Mouse (Mus musculus) inflammation-experienced regulatory T-cells, adult 6 months (primary cell): ENCODE data around the gene Kat2a. TPM values are rescaled to one million over a fixed set of nuclear protein-coding genes. Genes with fewer than 3 reads are reported as not detected.

Source experiments
- ATAC-seq: one replicate; pipeline ENCODE4 v1.8.0; 2017
- polyA plus RNA-seq, 3 experiments: library from polyadenylated mRNA; unstranded; fragments of 100-300 nt; shearing (Covaris generic); gene quantifications; one replicate each; pipeline ENCODE4 v1.2.1; 2017

Gene Kat2a
- 10 to 100 TPM in 2 of 3 experiments, 1 to 10 TPM in 1; 7.0 to 12.4 (median 12.4) TPM for polyA plus RNA-seq

GRCm38 (mm10) chr11:100711783-100712615, at the start of gene Kat2a:
Gene Kat2a, minus strand, starts transcription at chr11:100712465.
- ATAC-seq, result peak; percentile 53

DNA sequence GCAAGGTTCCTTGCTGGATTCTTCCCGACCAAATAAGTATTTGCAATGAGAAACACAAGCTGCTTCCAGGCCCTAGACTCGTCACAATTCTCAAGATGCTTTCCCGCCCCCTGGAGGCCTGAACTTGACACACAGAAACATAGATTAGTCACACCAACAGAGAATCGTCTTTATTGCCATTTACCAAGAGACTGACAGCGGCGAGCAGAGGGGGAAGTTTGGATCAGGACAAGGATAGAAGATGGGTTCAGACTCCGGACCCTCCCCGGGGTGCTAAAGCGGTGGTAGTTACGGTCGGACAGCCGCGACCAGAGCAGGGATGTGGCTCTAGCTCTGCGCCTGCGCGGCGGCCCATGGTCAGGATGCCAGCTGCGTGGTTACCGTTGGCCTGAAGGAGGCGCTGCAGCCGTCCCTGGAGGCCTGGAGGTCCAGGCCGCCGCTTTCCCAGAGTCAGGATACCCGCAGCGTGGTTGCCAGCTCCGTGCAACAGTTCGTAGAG, 49.3 kb upstream of the Kat2a start:
- ATAC-seq, result peak; percentile 69

DNA sequence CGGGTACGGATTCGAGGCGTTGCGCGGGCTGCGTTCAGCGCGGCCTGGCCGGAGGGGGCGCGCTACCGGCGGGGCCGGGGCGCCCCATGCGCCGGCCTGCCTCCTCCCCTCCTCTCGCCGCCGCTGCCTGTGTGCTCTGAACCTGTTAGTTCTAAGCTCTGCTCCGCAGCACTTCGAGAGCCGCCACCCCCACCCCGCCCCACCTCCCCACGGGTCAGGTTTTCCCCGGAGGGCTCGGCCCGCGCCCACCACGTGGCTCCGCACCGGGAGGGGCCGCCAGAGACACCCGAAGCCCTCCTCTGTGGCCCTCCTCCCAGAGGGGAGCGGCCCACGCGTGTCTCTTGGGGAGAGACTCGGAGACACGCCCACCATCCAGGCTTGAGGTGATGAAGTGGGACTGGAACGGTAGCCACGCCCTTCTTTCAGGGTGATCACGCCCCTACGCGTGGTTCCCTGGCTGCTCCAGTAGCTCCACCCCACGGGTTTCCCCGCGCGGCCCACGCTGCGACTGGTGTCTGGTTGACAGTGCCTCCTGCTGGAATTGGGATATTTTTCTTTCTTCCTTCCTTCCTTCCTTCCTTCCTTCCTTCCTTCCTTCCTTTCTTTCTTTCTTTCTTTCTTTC, 47.5 kb upstream of the Kat2a start, which contains the start of gene Kcnh4:
Gene Kcnh4 (minus strand): TSS at position 332 of the 623 bp plus-strand sequence.
- peak; percentile 78 for ATAC-seq

DNA sequence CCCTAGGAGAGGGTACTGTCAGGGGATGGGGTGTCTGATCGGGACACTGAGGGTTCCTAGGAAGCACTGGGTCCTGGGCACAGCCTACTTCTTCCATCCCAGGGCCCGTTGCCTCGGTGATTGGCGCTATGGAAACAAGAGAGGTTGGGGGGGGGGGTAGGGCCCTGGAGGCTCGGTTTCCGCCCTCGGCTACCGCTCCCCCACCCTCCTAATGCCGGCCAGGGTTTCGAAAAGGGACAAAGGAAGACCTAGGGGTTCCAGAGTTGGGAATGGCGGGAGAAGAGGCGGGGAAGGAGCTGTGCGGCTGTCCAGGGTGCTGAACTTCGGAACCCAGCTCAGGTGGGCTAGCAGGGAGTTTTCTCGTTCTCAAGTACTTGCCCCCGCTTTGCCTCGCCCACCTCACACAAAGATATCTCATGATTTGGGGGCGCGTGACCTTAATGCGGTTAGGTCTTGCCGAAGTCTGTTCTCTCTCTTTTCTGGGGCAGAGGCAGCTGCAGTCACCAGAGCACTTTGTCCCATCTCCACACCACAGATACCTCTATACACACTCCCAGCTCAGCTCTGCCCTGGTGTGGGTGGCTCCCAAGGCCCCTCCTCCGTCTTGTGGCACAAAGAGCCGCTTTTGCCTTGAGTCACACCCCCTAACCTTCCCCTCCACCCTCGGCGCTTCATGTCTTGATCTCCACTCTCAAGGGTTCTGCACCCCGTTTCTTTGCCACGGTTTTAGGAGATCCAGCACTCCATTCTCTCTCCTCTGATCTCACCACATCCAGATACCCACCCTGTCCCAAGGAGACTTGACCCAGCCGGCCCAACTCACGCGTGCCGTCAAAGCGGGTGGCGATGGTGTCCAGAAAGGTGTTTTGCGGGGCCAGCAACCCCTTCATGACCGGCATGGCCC, 46.7 kb upstream of the Kat2a start:
- peak; percentile 22 for ATAC-seq

DNA sequence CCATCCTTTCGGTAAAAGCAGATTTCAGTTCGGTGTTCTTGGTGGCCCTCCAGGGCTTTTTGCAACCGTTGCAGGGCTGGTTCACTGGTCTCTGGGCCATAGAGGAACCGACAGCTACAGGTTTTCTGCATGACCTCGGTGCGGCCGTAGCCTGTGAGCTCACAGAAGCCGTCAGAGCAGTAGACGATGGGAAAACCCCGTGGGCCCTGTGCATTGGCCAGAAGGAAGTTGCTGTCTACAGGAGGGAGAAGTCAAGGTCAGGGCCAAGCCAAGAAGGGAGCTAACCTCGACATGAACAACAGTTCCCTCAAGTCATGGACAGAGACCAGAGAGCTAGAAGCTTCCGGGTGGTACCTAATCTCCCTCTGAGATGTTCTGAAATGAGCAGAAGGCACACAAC, 45.3 kb upstream of the Kat2a start:
- no peak for ATAC-seq

- ATAC-seq, result no peak
Measured at GRCm38 (mm10) chr11:100756476-100756875, 44.2 kb upstream of the Kat2a start.

DNA sequence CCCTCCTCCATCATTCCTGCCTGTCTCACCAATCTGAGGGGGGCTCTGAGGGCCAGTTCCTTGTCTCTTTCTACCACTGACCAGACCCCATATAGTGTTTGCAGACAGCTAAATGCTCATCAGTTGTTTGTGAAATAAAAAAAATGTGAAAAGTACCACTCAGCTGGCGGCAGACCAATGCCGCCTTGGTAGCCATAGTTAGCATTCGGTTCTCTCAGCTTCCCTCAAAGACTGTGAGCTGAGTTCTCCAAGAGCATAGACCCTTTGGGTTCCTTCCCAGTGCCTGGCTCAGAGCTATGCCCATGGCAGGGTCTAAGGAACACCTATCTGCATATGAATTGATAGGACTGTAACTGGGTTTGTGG, 42.4 kb upstream of the Kat2a start:
- no peak for ATAC-seq

DNA sequence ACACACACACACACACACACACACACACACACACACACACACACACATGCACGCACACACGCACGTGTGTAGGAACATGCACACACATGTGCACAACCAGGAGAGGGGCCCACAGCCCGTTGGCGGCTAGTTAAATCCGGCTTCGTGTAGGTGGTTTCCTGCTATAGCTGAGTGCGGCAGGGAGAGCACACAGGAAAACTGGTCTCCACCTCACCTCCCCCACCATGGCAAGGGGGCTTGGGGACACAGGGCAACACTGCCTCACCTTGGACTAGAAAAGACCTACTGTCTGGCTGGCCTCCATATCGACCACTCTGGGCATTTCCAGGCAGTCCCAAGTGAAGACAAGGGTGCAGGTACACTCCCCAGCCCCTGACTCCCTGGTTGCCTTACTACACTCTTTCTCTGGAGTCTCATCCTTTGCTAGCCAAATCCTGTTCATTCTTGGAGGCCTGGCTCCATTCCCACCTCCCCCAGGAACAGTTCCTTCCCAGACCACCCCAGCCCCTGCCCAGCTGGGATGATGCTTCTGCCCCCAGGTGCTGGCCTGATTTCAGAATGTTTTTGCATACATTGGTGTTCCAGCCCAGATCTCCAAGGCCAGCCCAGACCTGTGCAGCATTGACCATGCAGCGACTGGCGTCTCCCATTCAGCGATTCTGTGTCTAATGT, 41.9 kb upstream of the Kat2a start:
- no peak for ATAC-seq

GRCm38 (mm10) chr11:100752294-100752693, 40.0 kb upstream of the Kat2a start:
- ATAC-seq, result no peak

- ATAC-seq, result no peak
Measured at GRCm38 (mm10) chr11:100750127-100750526, 37.9 kb upstream of the Kat2a start.

- no peak for ATAC-seq
Measured at GRCm38 (mm10) chr11:100749469-100749868, 37.2 kb upstream of the Kat2a start.

- no peak for ATAC-seq
Measured at GRCm38 (mm10) chr11:100748620-100749019, 36.4 kb upstream of the Kat2a start.

DNA sequence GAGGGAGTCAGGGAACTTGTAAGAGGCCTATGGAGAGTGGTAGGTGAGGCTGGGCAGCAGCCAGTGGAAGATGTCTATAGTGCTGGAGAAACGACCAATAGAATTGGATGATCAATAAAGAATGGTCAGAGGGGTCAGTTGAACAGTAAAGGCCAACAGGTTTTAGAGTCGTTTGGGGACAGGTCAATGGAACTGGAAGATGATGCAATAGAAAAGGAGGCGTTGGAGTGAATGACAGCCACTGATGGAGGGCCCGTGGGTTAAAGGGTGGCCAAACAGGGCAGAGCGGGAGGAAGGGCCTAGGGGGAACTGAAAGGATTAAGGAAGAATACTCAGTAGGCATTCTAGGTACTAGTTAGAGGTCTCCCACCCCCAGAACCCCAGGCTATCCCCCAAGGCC, 34.8 kb upstream of the Kat2a start:
- ATAC-seq, result no peak

GRCm38 (mm10) chr11:100746546-100746945, 34.3 kb upstream of the Kat2a start:
- ATAC-seq, result no peak

DNA sequence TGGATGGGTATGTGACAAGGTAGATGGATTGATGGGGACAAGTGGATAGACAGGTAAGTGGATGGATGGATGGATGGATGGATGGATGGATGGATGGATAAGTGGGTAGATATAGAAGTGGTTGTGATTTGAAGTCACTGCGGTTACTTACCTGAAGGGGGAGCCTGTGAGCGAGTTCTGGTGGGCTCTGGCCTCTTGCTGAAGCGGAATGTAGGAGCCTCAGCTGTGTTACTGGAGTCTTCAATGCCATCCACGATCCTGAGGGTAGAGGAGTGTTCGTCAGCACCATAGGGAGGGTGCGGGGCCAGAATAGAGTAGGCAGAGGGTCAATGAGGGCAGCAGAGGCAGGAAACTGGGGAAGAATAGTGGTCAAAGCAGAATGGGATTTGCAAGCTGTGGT, 32.8 kb upstream of the Kat2a start:
- ATAC-seq, result peak; percentile 56

DNA sequence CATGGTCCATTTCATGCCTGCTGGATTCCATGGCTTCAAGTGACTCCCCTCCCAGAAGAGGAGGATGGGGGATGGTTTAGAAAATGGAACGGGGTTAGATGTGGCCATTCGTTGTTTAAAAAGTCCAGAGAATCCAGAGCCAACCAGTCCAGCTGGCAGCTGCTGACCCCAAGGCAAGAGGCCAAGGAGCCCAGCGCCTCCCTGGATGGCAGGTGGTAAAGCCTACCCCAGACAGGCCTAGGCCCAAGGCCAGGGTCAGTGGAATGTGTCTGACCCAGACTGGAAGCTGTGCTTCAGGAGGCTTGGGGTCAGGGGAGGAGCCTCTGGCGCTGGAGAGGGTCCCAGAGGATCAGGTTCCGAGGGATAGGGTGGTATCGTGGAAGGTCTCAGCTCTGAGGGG, 29.1 kb upstream of the Kat2a start:
- ATAC-seq, result no peak

DNA sequence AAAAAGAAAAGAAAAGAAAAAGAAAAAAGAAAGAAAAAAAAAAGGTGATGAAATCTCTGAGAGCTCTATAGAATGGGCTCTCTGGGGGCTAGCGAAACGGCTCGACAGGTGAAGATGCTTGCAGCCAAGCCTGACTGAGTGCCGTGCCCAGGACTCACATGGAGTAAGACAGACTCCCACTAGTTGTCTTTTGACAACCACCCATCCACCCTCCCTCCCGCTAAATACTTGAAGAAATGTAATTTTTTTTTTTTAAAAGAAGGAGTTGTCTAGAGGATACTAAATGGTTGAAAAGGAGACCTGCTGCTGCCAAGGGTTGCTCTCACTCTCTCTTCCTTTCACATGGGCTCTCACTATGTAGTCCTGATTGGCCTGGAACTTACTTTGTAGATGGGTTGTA, 26.5 kb upstream of the Kat2a start:
- no peak for ATAC-seq

- ATAC-seq, result peak; percentile 98
Measured at GRCm38 (mm10) chr11:100738066-100738604, 25.9 kb upstream of the Kat2a start, which contains the start of gene Rab5c. Gene Rab5c, minus strand, starts transcription at chr11:100738215.

- no peak for ATAC-seq
Measured at GRCm38 (mm10) chr11:100737105-100737733, 25.0 kb upstream of the Kat2a start.

GRCm38 (mm10) chr11:100736746-100737080, 24.4 kb upstream of the Kat2a start:
- ATAC-seq, result no peak

- no peak for ATAC-seq
Measured at GRCm38 (mm10) chr11:100735954-100736745, 23.9 kb upstream of the Kat2a start.
